Mouse (Mus musculus): ENCODE results near the gene Gm7544.

- no peak for TF ChIP-seq CTCF (IDR thresholded peaks at IDR 0.05; ENCODE audit: borderline replicate concordance, insufficient read depth, low read length)
- no peak for TF ChIP-seq POLR2A (IDR thresholded peaks at IDR 0.05; ENCODE audit: low read depth, low read length)
These were observed 18.5 kb upstream of the Gm7544 start for GRCm38 (mm10) chr1:82974342-82974741.
